Mouse (Mus musculus) forebrain, embryonic 11.5 days (tissue): Measurements from ENCODE around the gene Elmod3. TPM values are rescaled to one million over a fixed set of nuclear protein-coding genes. Genes with fewer than 3 reads are reported as not detected.

ENCODE experiments used
- ATAC-seq: fragments of 200-750 bp; cut with Nextera tagmentation; replicated peaks from 2 replicates; pipeline ENCODE4 v1.8.0; 2017; ENCODE audit warnings: moderate TSS enrichment; ENCODE audit not compliant: low FRiP score
- DNase-seq: peaks from one replicate; pipeline ENCODE4 v3.0.0-alpha.2; 2017; ENCODE audit warnings: low spot score
- H3K27ac ChIP-seq: fragments of 300-500 bp; sonication (generic); 2 replicates; pipeline ENCODE4 v1.5.1; 2014; ENCODE audit warnings: low read depth, low read length
- H3K27me3 ChIP-seq: fragments of 300-500 bp; sonication (generic); 2 replicates; pipeline ENCODE4 v1.6.1; 2014; ENCODE audit warnings: mild to moderate bottlenecking, low read length, mixed read lengths; ENCODE audit not compliant: control insufficient read depth, insufficient read depth
- H3K36me3 ChIP-seq: fragments of 300-500 bp; sonication (generic); 2 replicates; pipeline ENCODE4 v1.6.1; 2014; ENCODE audit warnings: mild to moderate bottlenecking, low read length, moderate library complexity, mixed read lengths; ENCODE audit not compliant: control insufficient read depth, insufficient read depth
- H3K4me1 ChIP-seq: fragments of 300-500 bp; sonication (generic); replicated peaks from 2 replicates; pipeline ENCODE4 v1.6.1; 2014; ENCODE audit warnings: low read length, mixed read lengths; ENCODE audit not compliant: control insufficient read depth, insufficient read depth
- H3K4me2 ChIP-seq: fragments of 300-500 bp; sonication (generic); 2 replicates; pipeline ENCODE4 v1.6.1; 2014; ENCODE audit warnings: low read depth, mild to moderate bottlenecking, low read length, moderate library complexity, mixed read lengths; ENCODE audit not compliant: severe bottlenecking
- H3K4me3 ChIP-seq: fragments of 300-500 bp; sonication (generic); 2 replicates; pipeline ENCODE4 v1.5.1; 2014; ENCODE audit warnings: low read depth, low read length
- H3K9ac ChIP-seq: fragments of 300-500 bp; sonication (generic); 2 replicates; pipeline ENCODE4 v1.6.1; 2014; ENCODE audit warnings: low read length
- H3K9me3 ChIP-seq: fragments of 300-500 bp; sonication (generic); 2 replicates; pipeline ENCODE4 v1.6.1; 2016; ENCODE audit warnings: low read length, mixed read lengths; ENCODE audit not compliant: control insufficient read depth
- WGBS: fragments of 180-500 bp; shearing (Covaris S2); extraction: QIAGEN DNeasy Blood & Tissue Kit; methylation state at CpG from one replicate; pipeline ENCODE4 v1.1.7; 2014; 5-methylcytosine and 5-hydroxymethylcytosine counted together
- polyA plus RNA-seq: library from polyadenylated mRNA; unstranded; fragments of >200 nt; fragmentation: Nextera tagmentation; extraction: Ambion mirVana; gene quantifications from 2 replicates; pipeline ENCODE4 v1.2.1, GENCODE M21; 2014

Elmod3 gene
- polyA plus RNA-seq, 1 experiment from 2014 or later: 15.8 TPM

DNA sequence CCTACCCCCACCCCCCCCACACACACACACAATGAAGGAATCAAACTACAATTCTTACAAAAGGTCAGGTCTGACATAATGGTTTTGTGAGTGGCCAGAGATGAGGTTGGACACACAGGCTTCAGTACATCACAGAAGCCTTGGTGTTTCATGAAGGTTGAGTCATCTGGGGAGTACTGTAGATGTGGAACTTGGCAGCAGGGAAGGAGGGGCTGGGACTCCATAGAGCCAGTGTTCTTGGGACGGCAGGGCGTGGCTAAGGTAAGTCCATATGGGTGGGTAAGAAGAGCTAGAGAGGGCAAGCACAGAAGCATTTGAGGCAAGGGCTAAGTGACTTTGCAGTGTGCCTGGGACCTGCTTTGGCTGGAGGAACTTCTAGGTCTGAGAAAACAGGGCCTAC lies 5.9 kb upstream of the Elmod3 start:
- no peak overlapping the region for H3K9ac ChIP-seq
- H3K4me2 ChIP-seq: no peak overlapping the region
- peaks cover 4% of the 10 kb centered on the region; the same call in 1 of the 2 replicates for H3K36me3 ChIP-seq
- 91% methylated on average over 2 of the region's 2 CpGs for WGBS
- no peak overlapping the region for H3K4me3 ChIP-seq
- no peaks in the 10 kb centered on the region for H3K9me3 ChIP-seq
- H3K4me1 ChIP-seq: no peaks in the 10 kb centered on the region; the same call in 1 of the 2 replicates
- H3K27ac ChIP-seq: no peak overlapping the region
- no peak for ATAC-seq
- DNase-seq: no peak
- no peaks in the 10 kb centered on the region for H3K27me3 ChIP-seq

DNA sequence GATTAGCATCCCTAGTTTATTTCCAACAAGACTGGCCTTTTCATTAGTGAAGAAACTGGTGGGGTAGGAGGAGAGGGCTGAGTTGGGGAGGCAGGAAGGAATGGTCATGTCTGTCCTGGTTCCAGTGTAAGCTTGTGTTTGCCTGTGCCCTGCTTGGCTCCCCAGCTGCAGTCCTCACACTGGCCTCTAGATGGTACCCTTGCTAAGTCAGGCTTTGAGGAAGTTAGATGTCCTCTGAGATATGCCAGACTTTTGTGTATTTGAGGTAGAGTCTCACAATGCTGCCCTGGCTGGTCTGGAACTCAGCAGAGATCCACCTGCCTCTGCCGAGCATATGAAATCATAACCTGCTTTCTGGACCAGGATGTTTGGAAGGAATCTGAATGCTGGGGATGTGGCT lies 3.5 kb upstream of the Elmod3 start:
- Histone ChIP-seq H3K36me3 (no peaks in the 10 kb centered on the region), H3K9me3 (no peaks in the 10 kb centered on the region), H3K4me2 (no peak overlapping the region), H3K9ac (no peak overlapping the region), H3K4me1 (peaks cover 4% of the 10 kb centered on the region; the same call in 1 of the 2 replicates), H3K4me3 (no peak overlapping the region), H3K27ac (no peak overlapping the region), H3K27me3 (no peaks in the 10 kb centered on the region)
- DNase-seq (peak; percentile 80), ATAC-seq (no peak)
- 46% methylated on average over 1 of the region's 1 CpGs for WGBS

DNA sequence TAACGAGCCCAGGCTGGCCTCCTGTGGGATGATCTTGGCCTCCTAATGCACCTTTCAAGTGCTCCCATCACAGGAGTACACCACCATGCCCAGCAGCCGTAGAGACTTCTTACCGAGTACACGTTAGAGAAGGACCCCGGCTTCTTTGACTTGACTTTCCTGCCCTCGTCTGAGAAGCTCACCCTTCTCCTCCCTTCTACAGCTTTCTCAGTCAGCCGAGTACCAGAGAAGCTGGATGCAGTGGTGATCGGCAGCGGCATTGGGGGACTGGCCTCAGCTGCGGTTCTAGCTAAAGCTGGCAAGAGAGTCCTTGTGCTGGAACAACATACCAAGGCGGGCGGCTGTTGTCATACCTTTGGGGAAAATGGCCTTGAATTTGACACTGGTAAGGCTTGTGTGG lies 2.6 kb upstream of the Elmod3 start:
- ATAC-seq (no peak), DNase-seq (no peak)
- no peak overlapping the region for H3K4me3 ChIP-seq
- H3K4me1 ChIP-seq: peaks cover 4% of the 10 kb centered on the region; the same call in 1 of the 2 replicates
- no peak overlapping the region for H3K4me2 ChIP-seq
- no peaks in the 10 kb centered on the region for H3K27me3 ChIP-seq
- no peaks in the 10 kb centered on the region for H3K9me3 ChIP-seq
- H3K36me3 ChIP-seq: no peaks in the 10 kb centered on the region
- H3K27ac ChIP-seq: no peak overlapping the region
- no peak overlapping the region for H3K9ac ChIP-seq
- 87% methylated on average over 12 of the region's 12 CpGs for WGBS

DNA sequence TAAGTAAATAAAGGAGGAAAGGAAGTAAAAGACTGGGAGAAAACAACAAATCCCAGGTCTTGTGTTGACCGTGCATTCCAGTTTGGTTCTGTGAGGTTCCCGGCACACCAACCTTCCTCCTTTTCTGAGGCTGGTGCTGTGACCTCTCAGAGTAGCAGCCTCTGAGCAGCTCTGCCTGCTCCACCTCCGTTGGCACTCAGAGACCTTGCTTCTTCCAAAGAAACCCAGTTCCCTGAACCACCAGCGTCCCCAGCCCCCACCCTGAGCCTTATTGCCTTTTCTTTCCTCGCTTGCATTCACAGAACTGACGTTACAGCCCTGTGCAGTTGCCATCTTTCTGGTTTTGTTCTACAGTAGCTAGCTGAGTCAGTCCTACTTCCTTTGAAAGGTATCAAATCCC lies 2.0 kb upstream of the Elmod3 start:
- Histone ChIP-seq H3K27ac (no peak overlapping the region), H3K36me3 (no peaks in the 10 kb centered on the region), H3K27me3 (no peaks in the 10 kb centered on the region), H3K4me1 (peaks cover 4% of the 10 kb centered on the region; the same call in 1 of the 2 replicates), H3K9ac (no peak overlapping the region), H3K4me2 (no peak overlapping the region), H3K4me3 (no peak overlapping the region), H3K9me3 (no peaks in the 10 kb centered on the region)
- no peak for DNase-seq
- ATAC-seq: no peak
- WGBS: 80% methylated on average over 6 of the region's 6 CpGs

DNA sequence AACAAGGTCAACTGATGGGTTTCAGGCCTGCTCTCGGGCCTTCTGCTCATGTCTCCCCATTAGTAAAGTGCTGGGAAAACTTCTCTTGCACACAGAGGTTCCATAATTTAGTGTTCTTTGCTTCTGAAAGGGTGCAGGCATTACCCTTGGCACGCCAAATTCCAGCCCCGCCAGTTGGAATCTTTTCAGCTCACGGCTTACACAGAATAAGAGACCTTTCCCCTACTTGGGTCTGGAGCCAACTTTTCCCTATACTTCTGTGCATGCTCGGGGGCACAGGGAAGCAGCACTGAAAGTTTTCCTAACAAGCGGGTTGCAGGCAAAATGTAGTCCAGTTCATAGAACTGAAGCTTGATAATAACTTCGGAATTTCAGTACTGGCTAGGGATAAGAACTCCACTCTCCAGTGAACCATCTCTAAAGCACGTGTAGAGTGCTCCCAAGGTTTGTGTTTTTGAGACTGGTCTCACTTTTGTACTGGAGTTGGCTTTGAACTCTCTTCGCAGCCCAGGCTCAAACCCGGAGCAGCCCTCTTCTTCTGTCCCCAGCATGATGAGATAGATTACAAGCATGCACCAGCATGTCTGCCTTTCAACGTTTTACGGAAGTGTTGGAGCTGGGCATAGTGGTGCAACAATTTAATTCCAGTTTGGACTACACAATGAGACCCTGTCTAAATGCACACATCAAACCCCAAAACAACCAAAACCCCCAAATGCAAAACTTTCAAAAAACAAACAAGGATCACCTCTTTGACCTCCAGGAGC lies 761 bp upstream of the Elmod3 start:
- Histone ChIP-seq H3K36me3 (no peaks in the 10 kb centered on the region), H3K9ac (peak overlapping the region; percentile 70), H3K4me2 (peak overlapping the region; percentile 74), H3K9me3 (no peaks in the 10 kb centered on the region), H3K4me3 (peak overlapping the region; percentile 58), H3K4me1 (peaks cover 4% of the 10 kb centered on the region; the same call in 1 of the 2 replicates), H3K27ac (no peak overlapping the region), H3K27me3 (no peaks in the 10 kb centered on the region)
- 51% methylated on average over 12 of the region's 12 CpGs for WGBS
- DNase-seq: no peak
- no peak; the same call in 1 of the 2 replicates for ATAC-seq

DNA sequence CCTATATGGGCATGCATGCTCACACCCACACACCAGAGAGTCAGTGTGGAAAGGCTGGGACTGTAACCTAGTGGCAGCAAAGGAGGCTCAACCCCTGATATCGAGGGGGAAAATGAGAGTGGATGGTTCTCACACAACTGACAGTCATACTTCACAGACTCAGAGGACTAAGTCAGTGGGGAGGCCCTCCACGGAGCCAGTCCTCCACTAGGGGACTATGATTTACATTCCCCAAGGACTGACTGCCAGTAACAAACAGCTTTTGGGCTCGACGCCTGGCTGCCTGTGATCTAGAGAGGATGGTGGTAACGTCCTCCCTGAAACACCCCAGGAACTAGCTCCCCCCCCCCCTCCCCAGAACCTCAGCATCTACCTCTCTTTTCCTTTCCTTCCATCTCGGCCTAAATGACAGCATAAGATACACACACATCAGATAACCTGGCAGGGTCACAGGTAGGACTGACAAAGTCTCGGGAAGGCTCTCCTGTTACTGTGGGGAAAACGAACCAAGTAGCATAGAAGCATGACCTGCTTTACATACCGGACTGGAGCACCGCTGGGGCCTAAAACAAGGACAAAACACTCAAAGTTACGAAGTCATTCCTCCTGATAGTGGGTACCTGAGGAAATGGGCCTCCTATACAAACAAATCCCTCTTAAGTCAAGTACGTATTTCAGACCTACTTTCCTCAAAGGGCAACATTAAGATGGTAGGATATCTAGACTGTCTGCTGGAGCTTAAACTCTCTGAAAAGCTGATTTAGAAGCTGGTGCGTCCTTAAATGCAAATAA lies 934 bp downstream of the Elmod3 start:
- Histone ChIP-seq H3K27ac (no peak overlapping the region), H3K9me3 (no peaks in the 10 kb centered on the region), H3K4me1 (peaks cover 4% of the 10 kb centered on the region; the same call in 1 of the 2 replicates), H3K9ac (peak overlapping the region; percentile 70), H3K36me3 (no peaks in the 10 kb centered on the region), H3K4me3 (peak overlapping the region; percentile 58), H3K4me2 (peak overlapping the region; percentile 74), H3K27me3 (no peaks in the 10 kb centered on the region)
- DNase-seq (no peak), ATAC-seq (no peak)
- WGBS: 61% methylated on average over 13 of the region's 13 CpGs

DNA sequence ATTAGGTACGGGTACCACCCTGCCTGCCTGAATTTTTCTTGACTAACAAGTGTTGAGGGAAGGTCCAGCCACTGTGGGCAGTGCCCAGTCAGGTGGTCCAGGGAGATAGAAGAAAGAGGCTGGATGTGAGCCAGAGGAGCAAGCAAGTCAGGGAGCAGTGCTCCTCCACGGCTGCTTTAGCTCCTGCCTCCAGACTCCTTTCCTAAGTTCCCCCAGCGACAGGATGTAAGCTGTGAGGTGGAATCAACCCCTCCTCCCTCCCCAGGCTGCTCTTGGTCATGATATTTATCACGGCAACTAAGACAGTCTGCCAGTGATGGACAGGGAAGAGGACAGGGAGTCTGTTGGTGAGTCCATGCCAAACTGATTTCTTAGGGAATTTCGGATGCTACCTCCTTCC lies 4.3 kb downstream of the Elmod3 start:
- no peak overlapping the region for H3K4me3 ChIP-seq
- ATAC-seq: no peak
- no peak overlapping the region for H3K4me2 ChIP-seq
- H3K36me3 ChIP-seq: no peaks in the 10 kb centered on the region
- H3K9ac ChIP-seq: no peak overlapping the region
- 77% methylated on average over 5 of the region's 5 CpGs for WGBS
- H3K27ac ChIP-seq: no peak overlapping the region
- DNase-seq: no peak
- H3K27me3 ChIP-seq: no peaks in the 10 kb centered on the region
- H3K4me1 ChIP-seq: peaks cover 4% of the 10 kb centered on the region; the same call in 1 of the 2 replicates
- no peaks in the 10 kb centered on the region for H3K9me3 ChIP-seq

DNA sequence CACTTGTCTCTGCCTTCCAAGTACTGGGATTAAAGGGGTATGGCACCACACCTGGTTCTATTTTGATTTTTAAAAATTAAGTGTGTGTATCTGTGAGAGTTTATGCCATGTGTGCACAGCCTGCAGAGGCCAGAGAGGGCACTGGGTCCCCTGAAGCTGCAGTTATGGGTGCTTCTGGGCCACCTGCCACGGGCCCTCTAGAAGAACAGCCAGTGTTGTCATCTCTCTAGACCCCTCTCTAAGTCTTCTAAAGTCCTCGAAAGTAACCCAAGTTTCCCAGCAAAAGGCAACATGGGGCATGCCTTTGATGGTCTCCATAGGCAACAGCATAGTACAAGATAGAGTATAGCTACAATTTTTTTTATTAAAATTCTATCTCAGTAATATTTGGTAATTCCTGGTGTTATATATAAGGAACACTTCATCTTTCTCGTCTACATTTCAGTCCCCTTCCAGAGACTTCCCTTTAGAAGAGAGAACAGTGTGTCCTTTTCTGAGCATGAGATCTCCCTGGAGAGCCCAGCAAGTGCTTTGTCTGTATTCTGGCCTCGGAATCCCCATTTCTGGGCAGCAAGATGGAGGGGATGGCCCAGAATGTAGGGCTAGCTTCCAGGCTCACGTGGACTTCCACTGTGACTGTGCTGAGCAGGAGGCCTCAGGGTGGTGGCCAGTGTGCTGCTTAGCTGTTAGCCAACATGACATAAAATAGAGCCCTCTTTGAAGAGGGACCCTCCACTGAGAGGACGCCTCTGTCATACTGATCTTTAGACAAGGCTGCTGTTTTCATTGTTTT lies 5.0 kb downstream of the Elmod3 start:
- ATAC-seq (no peak), DNase-seq (no peak)
- Histone ChIP-seq H3K36me3 (no peaks in the 10 kb centered on the region), H3K9me3 (no peaks in the 10 kb centered on the region), H3K4me1 (peaks cover 4% of the 10 kb centered on the region; the same call in 1 of the 2 replicates), H3K27me3 (no peaks in the 10 kb centered on the region), H3K4me3 (no peak overlapping the region), H3K9ac (no peak overlapping the region), H3K4me2 (no peak overlapping the region), H3K27ac (no peak overlapping the region)
- 80% methylated on average over 6 of the region's 6 CpGs for WGBS
